Mouse (Mus musculus) layer of hippocampus, adult 8-10 months (tissue): ENCODE results near the gene Nceh1. TPM values are rescaled to one million over a fixed set of nuclear protein-coding genes. Genes with fewer than 3 reads are reported as not detected.
A peak's percentile ranks its signal among the peaks of the same experiment; 100 is the strongest.

Experiments
- DNase-seq, 2 experiments: peaks; one replicate each; pipeline ENCODE4 v3.0.0; 2022; ENCODE audit warnings: low spot score in 2 of 2
- total RNA-seq, 4 experiments: library from RNA; stranded (reverse); gene quantifications; 2 replicates each; pipeline ENCODE4 v1.2.4; 2022

The Nceh1 gene
- total RNA-seq, result 100 to 1,000 TPM; 106 to 125 (median 109) TPM

DNA sequence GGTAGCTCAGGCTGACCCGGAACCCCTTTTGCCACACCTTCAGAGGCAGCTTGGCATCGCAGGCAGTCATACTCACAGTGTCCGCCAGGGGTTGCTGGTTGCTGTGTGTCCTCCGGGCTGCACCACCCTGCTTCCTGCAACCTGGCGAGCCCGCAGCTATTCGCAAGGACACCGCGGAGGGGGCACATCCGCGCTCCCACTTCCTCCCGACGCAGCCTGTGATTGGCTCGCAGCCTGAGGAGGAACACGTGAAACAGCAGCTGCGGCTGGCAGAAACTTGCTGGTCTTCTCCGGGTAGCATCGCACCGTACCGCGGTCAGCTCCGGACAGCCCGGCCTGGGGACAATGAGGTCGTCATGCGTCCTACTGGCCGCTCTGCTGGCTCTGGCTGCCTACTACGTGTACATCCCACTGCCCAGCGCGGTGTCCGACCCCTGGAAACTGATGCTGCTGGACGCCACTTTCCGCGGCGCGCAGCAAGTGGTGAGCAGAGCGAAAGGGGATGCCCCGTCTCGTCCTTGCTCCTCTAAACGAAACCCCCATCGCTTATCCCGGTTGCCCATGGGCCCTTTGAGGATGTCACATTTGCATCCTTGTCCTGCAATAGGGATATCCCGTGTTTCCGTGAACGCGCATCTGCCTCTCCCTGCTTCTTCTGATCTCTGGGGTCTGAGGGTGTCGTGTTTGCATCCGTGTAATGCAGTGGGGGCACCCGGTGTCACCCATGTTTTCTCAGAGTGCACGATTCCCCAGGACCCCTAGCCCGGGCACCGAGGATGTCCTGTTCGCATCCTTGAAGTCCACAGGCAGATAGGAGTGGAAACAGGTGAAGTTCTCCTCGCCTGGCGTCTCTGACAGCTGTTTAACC lies at the start of gene Nceh1:
Gene Nceh1 (plus strand): TSS at position 233 of the 868 bp plus-strand sequence.
- DNase-seq, result peak; percentile 95 to 96

DNA sequence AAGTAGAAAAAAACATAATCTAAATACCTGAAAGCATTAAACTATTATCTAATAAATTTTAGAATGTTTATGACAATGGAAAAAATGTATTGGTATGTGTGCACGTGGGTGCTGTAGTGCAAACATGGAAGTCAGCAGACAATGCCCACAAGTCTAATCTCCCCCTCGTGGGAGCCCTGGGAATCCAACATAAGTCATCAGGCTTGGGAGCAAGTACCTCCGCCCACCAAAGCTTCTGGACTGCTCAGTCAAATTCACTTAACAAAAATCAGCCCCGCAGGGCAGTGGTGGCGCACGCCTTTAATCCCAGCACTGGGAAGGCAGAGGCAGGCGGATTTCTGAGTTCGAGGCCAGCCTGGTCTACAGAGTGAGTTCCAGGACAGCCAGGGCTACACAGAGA lies 42.7 kb upstream of the Nceh1 start:
- DNase-seq, result no peak

DNA sequence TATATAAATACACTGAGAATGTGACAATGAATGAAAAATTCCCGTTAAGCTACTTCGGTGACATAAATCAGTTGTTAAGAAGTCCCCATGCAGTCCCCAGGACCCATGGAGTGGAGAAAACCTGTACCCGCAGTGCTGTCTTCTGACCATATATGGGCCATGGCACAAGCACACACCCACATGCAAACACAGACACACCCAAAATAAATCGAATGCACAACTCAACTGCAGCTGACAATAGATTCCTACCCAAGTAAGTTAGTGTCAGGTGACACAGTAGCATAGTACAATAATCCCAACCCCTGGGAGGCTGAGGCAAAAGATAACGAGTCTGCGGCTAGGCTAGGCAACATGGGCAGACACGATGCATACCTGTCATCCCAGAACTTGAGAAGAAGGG lies 39.2 kb upstream of the Nceh1 start:
- no peak for DNase-seq

DNA sequence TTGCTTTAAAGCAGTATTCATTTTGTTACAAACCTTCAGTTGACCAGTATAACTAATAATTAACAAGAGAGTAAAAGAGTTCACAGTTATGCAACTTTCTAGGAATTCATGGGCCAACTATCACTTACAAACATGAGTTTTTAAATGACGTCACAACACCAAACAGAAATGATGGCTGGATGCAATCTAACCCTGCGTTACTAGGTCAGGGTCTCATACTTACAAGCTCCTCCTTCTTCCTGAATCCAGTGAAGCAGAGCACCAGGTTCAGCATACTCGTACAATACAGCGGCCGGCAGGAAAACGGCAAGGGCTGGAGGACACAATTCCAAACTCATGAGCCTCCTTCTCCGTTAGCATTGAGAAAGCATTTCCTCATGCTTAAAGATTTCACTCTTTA lies 37.0 kb upstream of the Nceh1 start:
- no peak for DNase-seq

DNA sequence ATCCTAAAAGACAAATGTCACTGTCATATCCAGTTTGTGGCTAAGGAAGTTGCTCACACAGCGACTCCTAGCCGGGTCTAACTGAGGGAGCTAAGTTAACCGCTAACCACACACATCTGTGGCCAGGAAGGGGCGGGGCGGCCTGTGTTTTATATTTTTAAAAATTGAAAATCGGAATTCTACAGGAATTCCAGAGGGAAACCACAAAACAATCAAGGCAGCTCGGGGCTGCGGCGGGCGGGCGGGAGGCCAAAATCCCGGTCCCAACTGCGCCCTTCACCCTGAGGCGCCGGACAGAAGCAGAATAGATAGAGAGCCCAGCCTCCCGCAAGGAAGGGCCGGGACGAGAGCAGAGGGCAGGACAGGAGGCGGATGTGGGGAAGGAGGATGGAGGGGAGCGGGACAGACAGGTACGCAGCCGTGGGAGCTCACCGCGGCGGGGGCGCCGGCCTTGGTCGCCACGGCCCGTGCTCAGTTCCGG lies 29.5 kb upstream of the Nceh1 start:
- DNase-seq, result no peak

DNA sequence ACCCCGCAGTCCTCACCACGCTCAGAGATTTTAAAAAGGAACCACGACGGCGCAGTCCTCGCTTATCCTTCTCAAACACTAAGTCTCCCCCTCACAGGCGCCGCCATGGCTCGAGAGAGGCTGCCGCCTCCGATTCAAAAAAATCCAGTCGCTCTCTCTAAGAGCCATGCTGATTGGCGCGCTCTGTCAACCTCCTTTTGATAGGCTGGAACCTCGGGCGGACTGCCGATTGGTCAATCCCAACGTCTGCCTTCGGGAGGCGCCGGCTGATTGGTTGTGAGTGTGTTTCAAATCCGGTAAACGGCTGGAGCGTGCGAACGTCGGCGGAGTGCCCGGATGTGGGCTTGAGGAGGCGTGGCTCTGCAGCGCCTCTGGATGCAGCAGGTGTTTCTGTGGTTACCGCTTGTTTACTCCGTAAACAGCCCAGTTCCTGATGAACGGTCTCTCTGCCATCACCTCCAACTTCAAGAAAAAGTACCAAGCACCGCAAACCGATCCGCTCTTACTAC lies 29.0 kb upstream of the Nceh1 start, which contains the start of gene Ect2:
Gene Ect2 (minus strand): TSS at position 178 of the 509 bp plus-strand sequence.
- peak; percentile 99 for DNase-seq

DNA sequence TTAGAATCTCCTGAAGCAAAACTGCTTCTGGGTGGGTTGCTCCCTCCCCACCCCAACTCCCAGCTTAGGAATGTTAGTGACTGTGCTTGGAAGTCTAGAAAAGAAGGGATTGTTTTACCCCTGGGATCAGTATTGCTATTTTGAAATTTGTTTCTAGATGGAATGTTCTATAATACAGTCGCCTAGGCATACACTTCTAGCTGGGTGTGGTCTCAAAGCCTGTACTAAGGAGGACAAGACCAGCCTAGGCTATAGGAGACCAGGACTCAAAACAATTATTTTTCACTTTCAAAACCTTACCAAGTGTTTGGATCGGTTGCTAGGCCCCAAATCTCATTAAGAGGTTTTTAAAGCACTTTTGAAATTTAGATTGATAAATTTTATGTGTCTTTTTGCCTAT lies 28.5 kb upstream of the Nceh1 start:
- DNase-seq, result no peak

DNA sequence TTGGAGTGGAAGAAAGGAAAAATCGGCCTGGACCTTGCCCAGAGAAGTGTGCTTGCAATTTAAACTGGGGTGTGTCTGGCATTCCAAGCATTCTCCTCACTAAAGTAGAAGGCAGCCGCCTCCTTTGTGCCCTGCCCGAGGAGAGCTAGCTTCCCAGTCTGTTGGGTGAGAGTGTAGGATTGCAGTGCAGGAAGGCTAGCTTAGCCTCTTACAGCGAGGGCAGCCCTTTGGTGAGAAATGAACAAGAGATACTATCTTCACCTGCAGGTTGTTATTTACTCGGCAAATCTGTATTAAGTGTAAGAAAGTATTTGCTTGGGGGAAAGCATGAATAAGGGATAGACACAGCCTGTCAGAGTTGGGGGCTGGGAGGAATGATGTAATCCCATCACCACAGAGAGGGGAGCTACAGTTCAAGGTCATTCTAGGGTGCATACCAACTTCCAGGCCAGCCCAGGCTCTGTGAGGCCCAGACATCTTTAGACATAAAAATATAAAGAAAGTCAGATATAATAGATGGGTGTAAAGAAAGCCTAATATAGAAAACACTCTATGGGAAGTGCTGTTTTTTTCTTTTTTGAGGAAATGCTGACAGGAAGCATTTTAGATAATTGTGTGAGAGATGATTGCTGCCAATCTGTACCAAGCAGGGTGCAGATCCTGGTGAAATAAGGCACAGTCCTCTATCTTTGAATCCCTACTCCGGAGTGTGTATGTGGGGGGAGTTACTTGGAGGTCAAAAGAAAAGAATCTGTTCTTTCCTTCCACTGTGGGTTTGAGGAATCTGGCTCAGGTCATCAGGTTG lies 27.5 kb upstream of the Nceh1 start:
- DNase-seq, result no peak

DNA sequence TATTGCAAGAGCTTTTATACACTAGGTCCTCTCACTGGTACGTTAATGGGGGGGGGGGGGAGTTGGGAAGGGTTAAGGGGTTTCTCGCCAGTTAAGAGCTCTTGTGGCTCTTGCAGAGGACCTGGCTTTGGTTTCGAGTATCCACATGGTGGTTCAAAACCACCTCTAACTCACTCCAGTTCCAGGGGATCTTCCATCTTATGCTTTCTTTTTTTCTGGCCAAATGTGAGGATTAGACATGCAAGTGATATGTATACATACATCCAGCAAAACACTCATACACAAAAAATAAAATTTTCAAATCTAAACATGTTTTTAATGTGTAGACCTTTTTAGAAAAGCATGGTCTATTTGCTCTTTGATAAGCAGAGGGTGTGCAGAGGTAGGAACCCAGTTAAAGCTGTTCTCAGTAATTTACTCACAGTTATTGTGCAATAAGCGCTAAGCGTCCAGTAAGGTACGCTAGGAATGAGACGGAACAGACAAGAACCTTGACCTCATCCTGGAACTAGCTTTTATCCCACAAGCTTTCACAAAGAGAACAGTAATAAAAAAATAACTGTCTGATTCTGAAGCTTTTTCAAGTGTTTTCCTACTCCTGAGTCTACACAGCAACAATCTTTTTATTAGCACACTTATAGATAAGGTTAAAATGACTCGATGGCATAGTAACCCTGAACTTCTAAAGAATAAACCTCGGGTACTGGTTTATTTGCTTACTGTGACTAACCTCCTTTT lies 26.7 kb upstream of the Nceh1 start:
- no peak for DNase-seq

DNA sequence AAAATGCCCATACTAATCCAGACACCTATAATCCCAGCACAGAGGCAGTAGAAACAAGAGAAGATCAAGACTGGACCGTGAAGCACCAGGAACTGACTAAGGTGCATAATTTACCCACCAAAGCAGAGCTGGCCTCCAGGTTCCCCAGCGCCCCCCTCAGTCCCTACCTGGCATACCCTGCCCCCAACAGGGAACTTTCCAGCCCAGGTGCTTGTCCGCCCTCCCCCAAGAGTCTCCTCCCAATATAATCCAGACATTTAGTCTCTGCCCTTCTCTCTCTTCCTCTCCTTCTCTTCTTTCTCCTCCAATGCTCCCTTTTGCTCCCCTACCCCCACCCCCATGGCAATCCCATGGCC lies 26.2 kb upstream of the Nceh1 start:
- no peak for DNase-seq

DNA sequence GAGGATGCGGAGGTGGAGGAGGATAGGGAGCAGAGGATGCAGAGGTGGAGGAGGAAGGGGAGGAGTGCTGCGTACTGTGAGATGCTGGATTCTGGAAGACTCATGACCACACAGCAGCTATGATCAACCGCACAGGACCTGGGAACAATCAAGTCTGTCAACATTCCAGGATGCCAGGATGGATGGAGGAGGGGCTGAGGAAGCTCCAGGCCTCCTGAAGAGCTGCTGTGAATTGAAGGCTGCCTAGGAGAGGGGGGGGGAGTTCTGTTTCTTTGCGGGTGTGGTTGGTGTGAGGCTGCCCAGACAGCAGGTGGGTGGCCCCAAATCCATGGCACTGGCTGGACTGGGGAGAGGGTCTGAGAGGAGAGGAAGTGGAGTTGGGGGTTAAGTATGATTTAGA lies 23.9 kb upstream of the Nceh1 start:
- DNase-seq, result no peak

DNA sequence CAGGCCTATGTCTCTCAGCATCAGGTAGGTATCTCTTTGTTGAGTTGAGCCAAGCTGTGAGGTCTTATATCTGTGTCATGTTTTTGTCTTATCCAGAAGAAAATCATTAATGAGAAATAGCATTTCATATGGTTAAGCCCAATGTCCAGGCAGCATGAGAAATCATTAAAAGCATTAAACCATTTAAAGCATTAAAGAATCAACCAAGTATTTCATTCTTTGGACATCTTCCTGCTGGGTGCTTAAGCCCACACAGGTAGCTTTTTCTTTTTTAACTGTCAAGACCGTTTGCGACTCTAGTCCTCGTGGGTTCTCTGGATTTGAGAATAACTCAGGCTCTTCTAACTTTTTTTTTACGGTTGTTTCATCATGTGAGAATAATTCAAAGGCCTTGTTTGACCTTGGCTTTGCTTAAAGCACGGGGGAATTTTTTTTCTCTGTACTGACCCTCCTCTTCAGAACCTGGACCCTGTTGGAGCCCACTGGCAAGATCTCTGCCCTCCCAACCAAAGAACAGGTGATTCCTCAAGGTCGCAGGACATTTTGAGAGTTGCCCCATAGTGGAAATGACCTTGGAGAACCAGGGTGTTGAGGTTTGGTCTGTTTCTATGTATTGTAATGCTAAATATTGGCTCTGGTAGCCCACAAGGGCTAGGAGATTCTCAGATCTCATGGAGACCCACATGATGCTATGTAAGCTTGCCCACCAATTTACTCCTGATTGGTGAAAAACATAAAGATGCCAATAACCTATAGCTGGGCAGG lies 20.9 kb upstream of the Nceh1 start:
- DNase-seq, result no peak

DNA sequence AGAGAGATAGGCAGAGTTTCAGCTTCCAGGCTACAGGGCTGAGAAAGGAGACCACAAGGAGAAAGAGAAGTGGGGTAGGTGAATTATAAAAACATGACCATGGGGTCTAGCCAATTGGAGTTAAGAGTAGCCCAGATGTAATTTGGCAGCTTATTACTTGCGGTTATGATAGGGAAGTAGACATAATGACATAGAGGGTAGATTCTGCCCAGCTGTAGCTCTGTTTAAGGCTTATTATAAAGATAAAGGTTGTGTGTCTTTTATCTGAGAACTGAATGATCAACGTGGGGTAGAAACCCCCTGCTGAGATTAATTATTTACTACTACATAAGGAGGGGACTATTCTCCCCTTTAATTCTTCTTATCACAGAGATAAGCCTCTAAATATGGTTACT lies 20.4 kb upstream of the Nceh1 start:
- DNase-seq, result no peak

DNA sequence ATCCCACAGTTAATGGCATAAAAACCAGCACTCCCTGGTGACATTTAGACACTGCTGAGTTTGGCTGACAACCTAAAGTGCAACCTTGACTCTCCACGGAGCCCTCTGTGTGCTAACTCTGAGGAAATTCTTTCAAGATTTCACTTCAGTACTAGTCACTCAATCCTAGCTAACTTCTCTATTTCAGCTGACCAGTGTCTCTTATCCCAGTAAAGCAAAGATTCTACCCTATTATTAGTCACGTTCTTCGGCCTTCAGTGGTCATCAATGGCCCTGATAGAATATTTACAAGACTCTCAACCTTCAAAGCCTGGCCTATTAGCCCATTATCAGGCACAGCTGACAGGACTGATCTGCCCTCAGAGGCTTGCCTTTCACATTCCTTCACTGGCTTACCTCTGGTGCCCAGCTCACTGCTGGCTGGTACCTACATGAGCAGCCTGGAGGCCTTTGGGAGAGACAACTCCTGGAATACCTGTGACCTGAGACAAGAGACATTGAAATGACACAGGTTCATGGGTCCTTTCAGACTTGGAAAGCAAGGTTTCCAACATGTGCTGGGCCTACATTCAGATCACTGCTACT lies 17.2 kb upstream of the Nceh1 start:
- DNase-seq, result no peak

DNA sequence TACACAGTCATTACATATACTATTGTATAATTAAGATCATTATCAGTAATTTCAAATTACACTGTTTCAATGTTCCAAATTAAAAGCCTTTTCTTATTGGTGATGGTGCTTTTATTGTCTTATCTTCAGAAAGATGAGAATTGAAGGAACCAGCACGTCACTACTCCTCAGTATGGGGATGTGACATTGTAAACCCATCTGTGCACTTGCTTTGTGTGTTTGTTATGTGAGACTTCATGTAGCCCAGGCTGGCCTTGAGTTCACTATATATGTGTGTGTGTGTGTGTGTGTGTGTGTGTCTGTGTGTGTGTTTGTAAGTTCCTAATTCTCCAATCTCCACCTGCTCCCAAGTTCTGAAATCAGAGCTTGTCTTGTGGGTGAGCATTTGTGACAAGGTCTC lies 12.5 kb upstream of the Nceh1 start:
- DNase-seq, result no peak

DNA sequence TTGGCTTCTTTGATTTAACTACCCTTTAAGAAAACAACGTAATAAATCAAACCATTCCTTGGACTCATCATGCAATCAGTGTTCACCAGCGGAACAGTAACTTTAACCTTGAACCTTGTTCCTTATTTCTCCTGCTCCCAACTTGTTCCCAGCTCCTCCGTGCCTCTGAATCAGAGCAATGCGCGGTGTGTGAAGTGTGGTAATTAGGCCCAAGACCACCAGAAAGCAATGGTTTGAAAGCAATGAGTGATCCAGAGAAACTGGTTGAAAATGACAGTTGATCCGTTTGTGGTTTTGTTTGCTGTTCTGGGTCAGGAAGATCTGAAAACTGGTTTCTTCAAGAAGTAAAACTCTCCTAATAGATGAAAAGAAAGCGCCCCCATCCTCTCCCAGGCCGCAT lies 3.1 kb upstream of the Nceh1 start:
- no peak for DNase-seq

DNA sequence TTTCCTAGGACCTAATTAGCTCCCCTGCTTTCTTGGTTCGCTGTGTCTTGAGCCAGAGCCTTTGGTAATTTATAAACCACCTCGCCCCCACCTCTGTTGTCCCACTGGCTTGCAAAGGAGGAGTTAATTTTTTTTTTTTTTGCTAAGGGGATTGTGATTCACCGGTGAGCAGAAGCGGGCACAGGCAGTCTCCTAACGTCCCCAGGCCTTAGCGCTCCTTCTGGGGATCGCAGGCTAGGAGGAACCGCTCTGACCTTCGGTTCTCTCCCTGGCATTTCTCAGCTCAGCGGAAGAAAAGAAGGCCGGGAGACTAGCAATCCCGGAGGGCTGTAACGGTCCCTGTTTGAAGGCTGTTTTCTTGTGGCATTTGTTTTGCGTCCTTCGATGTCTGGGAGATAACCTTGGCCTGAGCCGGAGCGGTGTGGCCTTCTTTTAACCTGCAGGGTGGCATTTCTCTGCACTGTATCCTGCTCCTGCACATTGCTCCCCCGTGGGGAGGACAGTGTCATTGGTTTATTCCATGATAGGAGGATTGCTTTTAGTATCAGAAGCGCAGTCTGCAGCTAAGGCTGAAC lies 923 bp downstream of the Nceh1 start:
- DNase-seq, result peak; percentile 47 to 55

DNA sequence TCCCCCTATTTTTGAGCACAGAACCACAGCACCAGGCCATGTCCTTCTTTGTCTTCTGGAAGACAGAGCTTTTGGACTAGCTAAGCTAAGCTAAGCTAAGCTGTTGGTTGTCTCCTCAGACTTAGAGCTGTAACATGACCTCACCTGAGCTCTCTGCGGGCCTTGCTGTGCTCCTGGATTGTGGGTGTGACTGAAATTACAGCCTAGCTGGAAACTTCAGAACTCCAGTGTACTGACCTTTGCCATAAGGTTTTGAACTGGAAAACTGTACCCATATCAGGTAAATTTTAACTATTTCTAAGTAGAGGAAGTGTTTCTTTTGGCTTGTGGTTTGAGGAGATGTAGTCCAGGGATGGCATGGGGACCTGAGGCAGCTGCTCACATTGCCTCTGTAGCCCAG lies 5.6 kb downstream of the Nceh1 start:
- no peak for DNase-seq

DNA sequence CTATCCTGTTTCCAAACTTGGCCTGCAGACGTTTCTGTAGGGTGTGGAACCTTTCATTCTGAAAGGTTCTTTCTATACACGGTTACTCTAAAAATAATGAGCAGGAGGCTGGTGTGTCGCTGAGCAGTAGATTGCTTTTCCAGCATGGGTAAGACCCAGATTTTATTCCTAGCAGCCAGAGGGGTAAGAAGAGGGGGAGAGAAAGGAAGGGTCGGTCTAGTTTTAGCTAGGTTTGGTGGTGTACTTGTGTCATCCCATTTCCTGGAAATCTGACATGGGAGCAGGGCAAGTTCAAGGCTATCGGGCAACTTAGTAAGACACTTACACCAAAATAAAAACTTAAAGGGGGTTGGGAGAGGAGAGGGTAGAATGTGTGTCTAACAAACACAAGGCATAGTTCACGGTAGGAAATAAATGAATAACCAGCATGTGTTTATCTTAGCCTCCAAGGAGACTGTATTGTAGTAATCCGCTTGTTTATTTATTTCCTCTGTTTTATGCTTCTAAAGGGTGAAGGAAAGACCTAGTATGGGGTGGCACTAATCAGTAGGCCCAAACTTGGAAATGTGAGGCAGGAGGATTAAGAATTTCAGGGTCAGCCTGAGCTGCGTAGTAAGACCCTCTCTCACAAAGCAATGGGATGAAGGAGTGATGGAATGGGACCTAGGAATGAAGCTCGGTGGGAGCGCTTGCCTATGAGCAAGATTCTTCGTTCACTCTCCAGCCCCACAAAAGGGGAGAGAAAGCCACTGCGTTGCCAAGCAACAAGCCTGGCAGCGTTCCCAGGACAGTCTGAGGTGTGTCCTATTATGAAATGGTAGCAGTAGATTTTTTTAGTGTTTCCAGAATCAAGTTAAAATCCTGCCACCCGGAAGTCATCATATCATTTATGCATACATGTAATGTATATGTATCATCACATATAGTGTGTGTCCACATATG lies 6.8 kb downstream of the Nceh1 start:
- DNase-seq, result peak; percentile 70 to 81
